Mouse (Mus musculus) liver, embryonic 13.5 days (tissue): Measurements from ENCODE around the gene Lum. TPM values are rescaled to one million over a fixed set of nuclear protein-coding genes. Genes with fewer than 3 reads are reported as not detected.

Experiments
- ATAC-seq: fragments of 200-750 bp; cut with Nextera tagmentation; 2 replicates; pipeline ENCODE4 v1.8.0; 2017; ENCODE audit warnings: low read depth, mild to moderate bottlenecking, moderate number of reproducible peaks, moderate library complexity
- DNase-seq: peaks from one replicate; pipeline ENCODE4 v3.0.0; 2022
- H3K27ac ChIP-seq: fragments of 300-500 bp; sonication (generic); 2 replicates; pipeline ENCODE4 v1.5.1; 2015; ENCODE audit warnings: moderate library complexity, mild to moderate bottlenecking, inconsistent platforms
- H3K27me3 ChIP-seq: fragments of 300-500 bp; sonication (generic); 2 replicates; pipeline ENCODE4 v1.6.1; 2015; ENCODE audit warnings: mild to moderate bottlenecking, inconsistent platforms
- H3K36me3 ChIP-seq: fragments of 300-500 bp; sonication (generic); 2 replicates; pipeline ENCODE4 v1.6.1; 2015; ENCODE audit warnings: mild to moderate bottlenecking, inconsistent platforms
- H3K4me1 ChIP-seq: fragments of 300-500 bp; sonication (generic); replicated peaks from 2 replicates; pipeline ENCODE4 v1.6.1; 2015; ENCODE audit warnings: inconsistent platforms
- H3K4me2 ChIP-seq: fragments of 300-500 bp; sonication (generic); 2 replicates; pipeline ENCODE4 v1.6.1; 2015; ENCODE audit warnings: inconsistent platforms, mild to moderate bottlenecking, moderate library complexity
- H3K4me3 ChIP-seq: fragments of 300-500 bp; sonication (generic); replicated peaks from 2 replicates; pipeline ENCODE4 v1.5.1; 2015; ENCODE audit warnings: mild to moderate bottlenecking, inconsistent platforms
- H3K9ac ChIP-seq: fragments of 300-500 bp; sonication (generic); 2 replicates; pipeline ENCODE4 v1.6.1; 2015; ENCODE audit warnings: mild to moderate bottlenecking, inconsistent platforms
- H3K9me3 ChIP-seq: fragments of 300-500 bp; sonication (generic); replicated peaks from 2 replicates; pipeline ENCODE4 v1.6.1; 2016; ENCODE audit warnings: inconsistent platforms
- WGBS: fragments of 180-500 bp; shearing (Covaris S2); methylation state at CpG from one replicate; pipeline ENCODE4 v1.1.7; 2015; ENCODE audit not compliant: insufficient replicate concordance; 5-methylcytosine and 5-hydroxymethylcytosine counted together
- polyA plus RNA-seq: library from polyadenylated mRNA; unstranded; fragments of >200 nt; fragmentation: Nextera tagmentation; extraction: Ambion mirVana; gene quantifications from 2 replicates; pipeline ENCODE4 v1.2.1, GENCODE M21; 2015

Lum gene
- polyA plus RNA-seq, 1 experiment from 2014 or later: 41.7 TPM

DNA sequence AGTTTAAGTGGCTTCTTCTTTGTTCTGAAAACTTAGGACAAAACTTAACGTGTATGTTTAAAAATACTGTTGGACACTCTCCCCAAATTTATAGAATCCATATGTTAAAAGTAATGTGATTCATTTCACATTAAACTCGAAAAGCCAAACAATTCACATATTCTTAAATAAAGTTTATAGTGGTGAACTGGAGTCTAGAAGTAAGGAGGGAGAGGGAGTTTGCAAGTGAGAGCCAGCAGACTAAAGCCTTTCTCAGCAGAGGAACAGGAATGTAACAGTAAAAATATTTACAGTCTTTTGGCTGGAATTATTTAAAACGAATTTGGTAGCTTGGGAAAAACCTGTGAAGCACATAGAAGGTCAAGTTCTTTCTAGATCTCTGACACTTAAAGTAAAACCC is 26.1 kb downstream of the Lum start:
- Histone ChIP-seq H3K36me3 (no peaks in the 10 kb centered on the region), H3K27ac (no peak overlapping the region), H3K4me1 (no peaks in the 10 kb centered on the region), H3K27me3 (no peaks in the 10 kb centered on the region), H3K9ac (no peak overlapping the region), H3K9me3 (no peaks in the 10 kb centered on the region), H3K4me3 (no peak overlapping the region), H3K4me2 (no peak overlapping the region)
- 38% methylated on average over 3 of the region's 3 CpGs for WGBS
- no peak for ATAC-seq
- DNase-seq: no peak

DNA sequence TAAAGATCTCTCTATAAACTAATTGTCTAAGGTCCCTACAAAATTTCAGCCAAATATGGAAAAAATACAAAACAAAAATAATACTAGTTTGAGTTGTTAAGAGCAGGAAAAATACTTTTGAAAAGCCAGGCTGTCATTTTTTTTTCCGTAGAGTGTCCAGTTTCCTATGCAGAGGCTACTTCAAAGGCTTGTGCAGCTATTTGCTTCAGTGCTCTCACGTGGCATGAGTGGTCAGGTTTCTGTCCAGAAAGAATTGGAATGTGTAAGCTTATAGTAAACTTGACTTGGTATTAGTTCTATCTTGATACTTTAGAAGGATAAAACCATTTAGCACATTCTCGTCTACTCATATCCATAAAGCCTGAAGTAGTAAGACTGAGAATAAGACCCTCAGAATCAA is 26.8 kb downstream of the Lum start:
- no peak overlapping the region for H3K4me3 ChIP-seq
- WGBS: 57% methylated on average over 3 of the region's 3 CpGs
- no peaks in the 10 kb centered on the region for H3K27me3 ChIP-seq
- H3K36me3 ChIP-seq: no peaks in the 10 kb centered on the region
- no peak overlapping the region for H3K9ac ChIP-seq
- no peak overlapping the region for H3K4me2 ChIP-seq
- no peaks in the 10 kb centered on the region for H3K4me1 ChIP-seq
- DNase-seq (no peak), ATAC-seq (no peak)
- H3K27ac ChIP-seq: no peak overlapping the region
- H3K9me3 ChIP-seq: no peaks in the 10 kb centered on the region

DNA sequence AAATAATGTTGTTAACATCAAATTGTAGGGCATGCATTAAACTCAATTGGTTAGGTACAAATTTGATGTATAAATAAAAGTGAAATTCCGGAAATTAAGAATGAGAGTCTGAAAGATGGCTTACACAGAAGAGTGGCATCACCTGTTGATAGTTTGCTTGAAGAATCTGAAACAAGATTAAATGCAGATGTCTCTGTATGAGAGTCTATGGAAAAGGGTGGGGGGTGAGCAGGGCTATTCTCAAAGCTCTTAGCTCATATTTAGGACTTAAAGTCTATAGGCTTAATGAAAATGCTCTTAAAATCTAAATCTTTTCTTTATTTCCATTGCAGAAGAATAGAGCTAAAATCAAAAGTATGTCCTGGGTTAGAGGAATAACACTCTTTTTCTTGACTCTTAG is 30.8 kb downstream of the Lum start:
- Histone ChIP-seq H3K4me3 (no peak overlapping the region), H3K9ac (no peak overlapping the region), H3K4me2 (no peak overlapping the region), H3K27me3 (no peaks in the 10 kb centered on the region), H3K36me3 (no peaks in the 10 kb centered on the region), H3K27ac (no peak overlapping the region), H3K4me1 (no peaks in the 10 kb centered on the region), H3K9me3 (no peaks in the 10 kb centered on the region)
- DNase-seq: no peak
- ATAC-seq: no peak
- 30% methylated on average over 1 of the region's 1 CpGs for WGBS

DNA sequence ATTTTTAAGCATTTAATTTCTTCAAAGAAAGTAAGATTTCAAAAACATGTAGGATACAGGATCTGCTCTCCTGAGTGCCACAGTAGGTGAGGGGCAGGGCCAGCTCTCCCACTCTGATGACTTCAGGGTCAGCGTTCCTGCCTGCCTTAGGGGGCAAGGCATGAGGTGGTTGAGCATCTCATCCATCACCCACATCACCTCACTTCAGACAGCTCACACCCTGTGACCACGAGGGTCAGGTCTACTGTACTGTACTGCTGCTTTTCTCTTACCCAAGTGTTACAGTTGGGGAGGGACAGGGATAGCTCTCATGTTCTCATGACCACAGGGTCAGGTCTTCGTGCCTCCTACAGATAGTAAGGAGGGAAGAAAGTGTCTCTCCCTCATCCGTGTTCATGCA is 36.8 kb downstream of the Lum start:
- H3K9me3 ChIP-seq: no peaks in the 10 kb centered on the region
- WGBS: 46% methylated on average over 4 of the region's 4 CpGs
- H3K27ac ChIP-seq: no peak overlapping the region
- no peak overlapping the region for H3K9ac ChIP-seq
- ATAC-seq: no peak
- no peaks in the 10 kb centered on the region for H3K27me3 ChIP-seq
- H3K36me3 ChIP-seq: no peaks in the 10 kb centered on the region
- H3K4me1 ChIP-seq: no peaks in the 10 kb centered on the region
- H3K4me3 ChIP-seq: no peak overlapping the region
- H3K4me2 ChIP-seq: no peak overlapping the region
- no peak for DNase-seq

DNA sequence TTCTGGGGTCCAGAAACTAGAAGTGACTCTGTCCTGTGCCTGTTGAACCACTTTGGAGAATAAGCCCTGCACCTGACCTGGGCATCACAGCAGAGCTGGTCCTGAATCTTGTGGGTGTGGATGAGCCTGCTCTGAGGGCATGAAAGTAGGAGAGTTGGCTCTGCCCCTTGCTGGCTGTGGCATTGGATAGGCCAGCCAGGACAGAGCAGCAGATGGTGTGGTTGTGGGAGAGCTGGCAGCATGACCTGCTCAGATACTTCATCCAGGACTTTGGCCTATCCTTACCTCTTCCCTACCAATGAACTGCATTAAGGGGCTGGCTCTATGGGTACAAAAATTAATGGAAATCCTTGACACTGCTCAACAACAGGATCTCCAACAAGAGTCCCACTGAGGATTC is 38.3 kb downstream of the Lum start:
- Histone ChIP-seq H3K9me3 (no peaks in the 10 kb centered on the region), H3K4me2 (no peak overlapping the region), H3K36me3 (no peaks in the 10 kb centered on the region), H3K27me3 (no peaks in the 10 kb centered on the region), H3K4me1 (no peaks in the 10 kb centered on the region), H3K27ac (no peak overlapping the region), H3K9ac (no peak overlapping the region), H3K4me3 (no peak overlapping the region)
- DNase-seq (no peak), ATAC-seq (no peak)

DNA sequence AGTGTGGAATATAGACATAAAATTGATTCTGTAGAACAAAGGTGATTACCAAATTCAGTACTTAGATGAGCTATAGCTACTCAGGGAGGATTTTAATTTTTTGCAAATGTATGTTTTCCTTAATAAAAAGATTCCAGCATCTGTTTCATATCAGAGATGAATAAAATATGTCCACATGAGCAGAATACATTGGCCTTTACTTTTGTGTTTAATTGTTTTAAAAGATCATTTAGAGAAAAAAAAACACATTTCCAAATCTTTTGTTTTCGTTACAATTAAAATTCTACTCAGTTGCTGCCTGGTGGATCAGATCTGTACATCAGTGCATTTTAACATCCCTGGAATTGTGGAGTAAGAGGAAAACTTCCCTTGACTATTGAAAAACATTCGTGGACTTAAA is 41.7 kb downstream of the Lum start, which contains the start of gene Kera:
Gene Kera, plus strand, starts transcription at position 301 of the 400 bp plus-strand sequence.
- WGBS: 50% methylated on average over 2 of the region's 2 CpGs
- H3K27me3 ChIP-seq: no peaks in the 10 kb centered on the region
- H3K4me1 ChIP-seq: no peaks in the 10 kb centered on the region
- H3K9me3 ChIP-seq: no peaks in the 10 kb centered on the region; the same call in 1 of the 2 replicates
- H3K4me3 ChIP-seq: no peak within 1 kb of the TSS
- ATAC-seq (no peak), DNase-seq (no peak)
- H3K36me3 ChIP-seq: no peaks in the 10 kb centered on the region
- no peak within 1 kb of the TSS for H3K27ac ChIP-seq
- no peak within 1 kb of the TSS for H3K9ac ChIP-seq
- H3K4me2 ChIP-seq: no peak within 1 kb of the TSS

Other genes starting within 250 kb of the Lum start
- gene Dcn, start 85.5 kb upstream of the Lum start, polyA plus RNA-seq: 52.8 and 56.8 TPM in 2 replicates
- 0.13 TPM in 1 of 2 replicates, not detected in the other for gene Kera, start 41.8 kb downstream of the Lum start, polyA plus RNA-seq
- gene Epyc, start 78.9 kb downstream of the Lum start, polyA plus RNA-seq: 0.08 TPM in 1 of 2 replicates, not detected in the other
- gene Ccer1, start 127.9 kb downstream of the Lum start, polyA plus RNA-seq: not detected in 2 replicates
- gene C030005K15Rik, start 161.6 kb downstream of the Lum start, polyA plus RNA-seq: not detected in 2 replicates